Mouse (Mus musculus) spleen, postnatal 10 days (tissue): ENCODE data around the gene Nup37.

Experiments
- DNase-seq, 2 experiments: peaks; one replicate each; pipeline ENCODE4 v3.0.0; 2021 to 2022; ENCODE audit warnings: low spot score in 2 of 2

The Nup37 gene

GRCm38 (mm10) chr10:88227962-88228361, 81.2 kb downstream of the Nup37 start:
- DNase-seq, result no peak
